Mouse (Mus musculus): ENCODE measurements around the gene Ttc8. TPM values are rescaled to one million over a fixed set of nuclear protein-coding genes. Genes with fewer than 3 reads are reported as not detected.

Gene Ttc8
- polyA plus RNA-seq, 1 experiment, result not detected

DNA sequence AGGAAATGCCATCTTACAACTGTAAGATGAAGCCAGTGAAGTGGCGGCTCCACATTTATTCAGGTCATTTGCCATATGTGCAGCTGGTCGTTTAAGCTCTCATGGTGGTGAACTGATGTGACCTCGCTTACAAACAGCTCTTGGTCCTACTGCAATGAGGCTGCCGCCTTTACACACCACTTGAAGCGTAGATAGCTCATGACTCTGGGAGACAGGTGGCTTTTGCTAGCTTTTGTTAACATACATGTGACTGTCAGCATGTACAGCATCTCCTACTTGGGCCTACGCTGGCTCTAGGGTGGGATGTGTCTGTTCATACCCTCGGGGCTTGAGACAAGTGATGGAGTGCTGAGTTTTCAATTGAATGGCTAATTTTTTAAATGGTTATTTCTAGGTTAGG is 40.6 kb downstream of the Ttc8 start:
- TF ChIP-seq TAL1 (IDR thresholded peaks at IDR 0.05; ENCODE audit: low read length) (no peak), GATA1 (IDR thresholded peaks at IDR 0.05; ENCODE audit: low read length) (no peak)
- Histone ChIP-seq H3K4me1 (ENCODE audit: control insufficient read depth) (no peaks in the 10 kb centered on the region), H3K9me3 (ENCODE audit: control insufficient read depth, low read length) (no peaks in the 10 kb centered on the region), H3K4me3 (replicated peaks) (no peak overlapping the region), H3K27me3 (ENCODE audit: control insufficient read depth) (no peaks in the 10 kb centered on the region), H3K36me3 (ENCODE audit: control insufficient read depth) (no peaks in the 10 kb centered on the region)

DNA sequence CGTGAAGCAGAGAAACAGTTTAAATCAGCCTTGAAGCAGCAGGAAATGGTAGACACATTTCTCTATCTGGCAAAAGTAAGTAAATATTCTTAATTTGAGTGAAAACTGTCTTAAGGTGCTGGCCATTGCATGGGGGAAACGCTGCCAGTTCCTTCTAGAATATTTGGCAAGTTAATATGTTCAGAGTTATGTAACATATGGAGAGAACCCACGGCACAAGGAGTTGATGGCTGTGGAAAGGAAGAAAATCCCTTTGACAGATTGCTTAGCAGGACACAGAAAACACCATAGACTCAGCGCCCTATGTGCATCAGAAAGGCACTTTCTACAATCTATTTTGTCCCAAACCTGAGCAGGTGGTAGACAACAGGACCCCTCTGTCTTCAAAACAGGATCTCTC is 41.0 kb downstream of the Ttc8 start:
- Histone ChIP-seq H3K4me1 (ENCODE audit: control insufficient read depth) (no peaks in the 10 kb centered on the region), H3K9me3 (ENCODE audit: control insufficient read depth, low read length) (no peaks in the 10 kb centered on the region), H3K4me3 (replicated peaks) (no peak overlapping the region), H3K36me3 (ENCODE audit: control insufficient read depth) (no peaks in the 10 kb centered on the region), H3K27me3 (ENCODE audit: control insufficient read depth) (no peaks in the 10 kb centered on the region)
- TF ChIP-seq GATA1 (IDR thresholded peaks at IDR 0.05; ENCODE audit: low read length) (no peak), TAL1 (IDR thresholded peaks at IDR 0.05; ENCODE audit: low read length) (no peak)

DNA sequence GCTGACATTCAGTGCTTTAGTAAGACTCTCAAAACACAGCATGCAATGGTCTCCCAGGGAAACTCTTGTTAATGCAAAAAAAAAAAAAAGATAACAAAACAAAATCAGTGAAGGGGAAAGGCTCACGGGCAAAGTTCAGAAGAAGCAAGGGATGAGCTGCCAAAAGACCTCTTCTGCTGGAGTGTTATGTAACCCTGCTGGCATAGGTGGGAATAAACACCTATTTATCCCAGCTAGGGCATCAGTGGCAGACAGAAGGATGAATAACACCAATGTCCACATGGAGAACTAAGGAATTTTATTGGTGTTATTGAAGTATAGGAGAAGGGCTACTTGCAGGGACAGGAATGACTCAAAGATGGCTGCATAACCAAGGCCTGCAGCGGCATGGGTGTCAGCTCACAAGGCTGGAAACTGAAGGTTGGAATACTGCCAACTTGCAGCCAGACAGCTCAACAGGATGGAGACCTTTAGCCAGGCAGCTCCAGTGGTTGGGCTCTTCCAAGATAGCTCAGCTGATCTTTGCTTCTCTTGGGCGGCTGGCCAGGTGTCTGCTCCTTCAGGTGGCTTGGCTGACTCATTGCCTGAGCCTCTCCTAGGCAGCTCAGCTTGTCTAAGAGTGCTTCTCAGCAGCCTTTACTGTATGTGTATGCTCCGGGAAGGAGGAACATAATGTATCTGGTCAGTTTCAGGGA is 45.2 kb downstream of the Ttc8 start:
- Histone ChIP-seq H3K27me3 (ENCODE audit: control insufficient read depth) (no peaks in the 10 kb centered on the region), H3K4me1 (ENCODE audit: control insufficient read depth) (no peaks in the 10 kb centered on the region), H3K36me3 (ENCODE audit: control insufficient read depth) (no peaks in the 10 kb centered on the region), H3K4me3 (replicated peaks) (no peak overlapping the region), H3K9me3 (ENCODE audit: control insufficient read depth, low read length) (0 out of 2 replicates have a peak, but pooled peaks cover 2% of the 10 kb centered on the region)
- TF ChIP-seq TAL1 (IDR thresholded peaks at IDR 0.05; ENCODE audit: low read length) (no peak), GATA1 (IDR thresholded peaks at IDR 0.05; ENCODE audit: low read length) (no peak)

DNA sequence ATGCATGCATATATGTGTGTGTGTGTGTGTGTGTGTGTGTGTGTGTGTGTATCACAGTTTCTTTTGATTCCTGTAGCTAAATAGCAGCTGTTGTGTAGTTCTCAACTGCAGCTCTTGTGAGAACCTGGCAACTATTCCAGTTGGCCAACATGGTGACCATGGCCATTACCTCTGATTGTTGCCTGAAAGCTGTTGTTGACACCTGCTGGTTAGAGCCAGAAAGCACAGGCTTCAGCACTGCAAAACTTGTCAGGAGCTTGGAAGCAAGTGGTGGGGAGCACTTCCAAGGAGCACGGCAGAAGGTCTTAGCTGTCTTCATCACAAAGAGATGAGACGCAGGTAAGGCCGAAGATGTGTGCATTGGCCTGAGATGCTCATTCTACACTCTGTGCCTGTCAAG is 51.9 kb downstream of the Ttc8 start:
- TF ChIP-seq GATA1 (IDR thresholded peaks at IDR 0.05; ENCODE audit: low read length) (no peak), TAL1 (IDR thresholded peaks at IDR 0.05; ENCODE audit: low read length) (no peak)
- H3K27me3 ChIP-seq (ENCODE audit: control insufficient read depth), result no peaks in the 10 kb centered on the region
- 0 out of 2 replicates have a peak, but pooled peaks cover 2% of the 10 kb centered on the region for H3K9me3 ChIP-seq (ENCODE audit: control insufficient read depth, low read length)
- H3K36me3 ChIP-seq (ENCODE audit: control insufficient read depth), result no peaks in the 10 kb centered on the region
- no peaks in the 10 kb centered on the region for H3K4me1 ChIP-seq (ENCODE audit: control insufficient read depth)
- H3K4me3 ChIP-seq (replicated peaks), result no peak overlapping the region

DNA sequence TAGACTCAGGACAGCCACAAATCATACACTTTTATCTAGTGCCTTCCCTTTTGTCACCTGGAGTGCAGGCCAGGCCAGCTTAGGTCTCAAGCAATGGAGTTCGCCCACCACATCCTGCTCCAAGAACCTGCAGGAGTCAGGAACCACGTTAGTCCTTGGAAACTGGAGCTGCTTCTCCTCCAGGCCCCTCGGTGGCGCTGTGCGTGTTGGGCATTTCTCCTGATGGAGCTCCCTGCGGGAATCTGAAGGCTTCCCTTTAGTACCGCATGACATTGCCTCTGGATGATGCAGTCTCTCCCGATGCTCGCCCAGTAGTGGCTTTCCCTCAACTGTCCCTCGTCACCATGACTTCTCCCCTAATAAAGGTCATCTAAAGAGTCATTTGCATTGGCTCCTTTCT is 53.1 kb downstream of the Ttc8 start:
- H3K4me1 ChIP-seq (ENCODE audit: control insufficient read depth), result no peaks in the 10 kb centered on the region
- TF ChIP-seq TAL1 (IDR thresholded peaks at IDR 0.05; ENCODE audit: low read length) (no peak), GATA1 (IDR thresholded peaks at IDR 0.05; ENCODE audit: low read length) (no peak)
- H3K27me3 ChIP-seq (ENCODE audit: control insufficient read depth), result no peaks in the 10 kb centered on the region
- 0 out of 2 replicates have a peak, but pooled peaks cover 2% of the 10 kb centered on the region for H3K9me3 ChIP-seq (ENCODE audit: control insufficient read depth, low read length)
- no peaks in the 10 kb centered on the region for H3K36me3 ChIP-seq (ENCODE audit: control insufficient read depth)
- no peak overlapping the region for H3K4me3 ChIP-seq (replicated peaks)

DNA sequence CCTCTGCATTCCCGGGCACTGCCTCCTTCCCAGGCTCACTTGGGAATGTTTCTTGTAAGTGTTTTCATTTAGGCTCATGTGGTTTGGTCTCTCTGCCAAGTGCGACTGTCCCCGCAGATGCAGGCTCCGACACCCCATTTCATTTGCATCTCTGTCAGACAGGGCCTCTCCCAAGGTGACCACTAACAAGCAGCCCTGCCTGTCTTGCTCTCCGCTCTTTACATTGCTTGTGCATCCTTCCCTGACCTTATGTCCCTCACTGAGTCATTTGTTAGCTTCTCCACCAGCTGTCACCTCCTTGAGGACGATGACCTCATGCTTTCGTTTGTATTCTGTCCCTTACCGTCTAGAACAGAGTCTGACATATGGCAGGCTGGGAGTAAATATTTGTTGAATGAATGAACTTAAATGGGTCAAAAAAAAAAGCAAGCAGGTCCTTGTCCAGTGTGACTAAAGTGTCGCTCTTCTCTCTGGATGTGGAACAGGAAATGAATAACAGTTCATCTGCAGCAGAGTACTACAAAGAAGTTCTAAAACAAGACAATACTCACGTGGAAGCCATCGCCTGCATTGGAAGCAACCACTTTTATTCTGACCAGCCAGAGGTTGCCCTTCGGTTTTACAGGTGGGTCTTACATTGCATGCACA is 53.9 kb downstream of the Ttc8 start:
- Histone ChIP-seq H3K9me3 (ENCODE audit: control insufficient read depth, low read length) (0 out of 2 replicates have a peak, but pooled peaks cover 2% of the 10 kb centered on the region), H3K4me3 (replicated peaks) (no peak overlapping the region), H3K4me1 (ENCODE audit: control insufficient read depth) (no peaks in the 10 kb centered on the region), H3K27me3 (ENCODE audit: control insufficient read depth) (no peaks in the 10 kb centered on the region), H3K36me3 (ENCODE audit: control insufficient read depth) (no peaks in the 10 kb centered on the region)
- no peak for TF ChIP-seq TAL1 (IDR thresholded peaks at IDR 0.05; ENCODE audit: low read length)
- TF ChIP-seq GATA1 (IDR thresholded peaks at IDR 0.05; ENCODE audit: low read length), result no peak

DNA sequence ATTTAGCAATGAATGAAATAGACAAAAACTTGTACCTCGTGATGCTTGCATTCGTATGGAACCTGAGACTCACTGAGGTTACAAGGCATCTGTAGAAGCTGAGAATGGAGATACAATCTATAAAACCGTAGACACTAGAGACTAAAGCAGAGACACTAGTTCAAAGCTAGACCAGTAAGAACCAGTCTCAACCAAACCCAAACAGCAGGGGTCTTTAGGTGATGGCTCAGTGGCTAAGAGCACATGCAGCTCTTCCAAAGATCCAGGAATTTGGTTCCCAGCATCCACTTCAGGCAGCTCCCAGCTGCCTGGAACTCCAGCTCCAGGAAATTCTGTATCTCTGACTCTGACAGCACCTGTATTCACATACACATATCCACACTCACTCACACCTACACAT is 60.7 kb downstream of the Ttc8 start:
- Histone ChIP-seq H3K4me3 (replicated peaks) (no peak overlapping the region), H3K27me3 (ENCODE audit: control insufficient read depth) (no peaks in the 10 kb centered on the region), H3K4me1 (ENCODE audit: control insufficient read depth) (no peaks in the 10 kb centered on the region), H3K9me3 (ENCODE audit: control insufficient read depth, low read length) (no peaks in the 10 kb centered on the region), H3K36me3 (ENCODE audit: control insufficient read depth) (no peaks in the 10 kb centered on the region)
- TF ChIP-seq GATA1 (IDR thresholded peaks at IDR 0.05; ENCODE audit: low read length) (no peak), TAL1 (IDR thresholded peaks at IDR 0.05; ENCODE audit: low read length) (no peak)

DNA sequence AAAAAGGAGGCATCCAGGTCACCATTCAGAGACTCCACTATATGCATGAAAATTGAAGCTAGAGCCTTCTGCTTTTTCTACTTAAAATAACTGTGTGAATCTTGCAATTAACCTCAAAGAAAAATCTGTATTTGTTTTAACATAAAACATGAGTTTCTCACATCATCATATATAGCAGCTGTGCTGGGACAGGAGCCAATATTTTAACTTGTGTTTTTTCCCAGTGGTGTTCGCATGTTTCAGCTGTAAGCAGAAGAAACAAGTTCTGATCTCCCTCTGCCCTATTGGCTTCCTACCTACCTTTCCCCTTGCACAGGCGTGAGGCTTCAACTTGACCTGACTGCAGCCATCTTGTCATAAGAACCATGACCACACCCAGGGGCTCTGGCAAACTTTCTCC is 64.4 kb downstream of the Ttc8 start:
- TF ChIP-seq TAL1 (IDR thresholded peaks at IDR 0.05; ENCODE audit: low read length), result no peak
- TF ChIP-seq GATA1 (IDR thresholded peaks at IDR 0.05; ENCODE audit: low read length), result no peak
- Histone ChIP-seq H3K4me3 (replicated peaks) (no peak overlapping the region), H3K36me3 (ENCODE audit: control insufficient read depth) (no peaks in the 10 kb centered on the region), H3K4me1 (ENCODE audit: control insufficient read depth) (no peaks in the 10 kb centered on the region), H3K9me3 (ENCODE audit: control insufficient read depth, low read length) (no peaks in the 10 kb centered on the region), H3K27me3 (ENCODE audit: control insufficient read depth) (no peaks in the 10 kb centered on the region)

DNA sequence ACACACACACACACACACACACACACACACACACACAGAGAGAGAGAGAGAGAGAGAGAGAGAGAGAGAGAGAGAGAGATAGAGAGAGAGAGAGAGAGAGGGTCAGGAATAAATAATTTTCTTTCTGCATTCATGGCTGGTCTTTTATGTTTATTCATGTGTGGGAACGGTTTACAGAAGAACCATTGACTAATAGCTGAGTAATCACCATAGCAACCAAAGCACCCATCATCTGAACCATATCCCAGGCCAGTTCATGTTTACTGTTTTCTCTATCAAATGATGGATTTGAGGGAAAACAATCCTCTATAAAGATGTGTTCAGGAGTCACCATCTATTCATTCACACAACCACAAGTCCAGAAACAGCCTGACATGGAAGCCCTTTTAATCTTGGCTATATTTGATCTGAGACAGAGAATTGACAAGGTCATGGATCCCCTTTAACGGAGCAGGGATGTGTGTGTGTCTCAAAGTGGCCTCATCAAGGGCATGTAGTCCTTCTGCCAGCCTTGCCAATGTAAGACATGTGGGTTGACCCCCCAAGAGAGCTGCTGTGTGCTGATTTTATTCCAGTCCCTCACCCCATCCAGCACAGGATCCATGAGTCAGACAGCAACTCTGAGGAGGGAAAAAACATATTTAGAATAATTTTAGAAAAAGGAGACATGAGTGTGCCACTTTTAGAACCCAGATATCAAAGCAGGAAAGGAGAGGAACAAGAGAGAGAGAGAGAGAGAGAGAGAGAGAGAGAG is 70.9 kb downstream of the Ttc8 start:
- Histone ChIP-seq H3K9me3 (ENCODE audit: control insufficient read depth, low read length) (no peaks in the 10 kb centered on the region), H3K27me3 (ENCODE audit: control insufficient read depth) (no peaks in the 10 kb centered on the region), H3K36me3 (ENCODE audit: control insufficient read depth) (no peaks in the 10 kb centered on the region), H3K4me1 (ENCODE audit: control insufficient read depth) (no peaks in the 10 kb centered on the region), H3K4me3 (replicated peaks) (no peak overlapping the region)
- no peak for TF ChIP-seq TAL1 (IDR thresholded peaks at IDR 0.05; ENCODE audit: low read length)
- TF ChIP-seq GATA1 (IDR thresholded peaks at IDR 0.05; ENCODE audit: low read length), result no peak
